Mouse (Mus musculus) stomach, postnatal 0 days (tissue): ENCODE measurements around the gene Dnajc4.

Experiments
- CTCF ChIP-seq: IDR thresholded peaks from 2 replicates; pipeline ENCODE4 v1.5.1; 2016; ENCODE audit warnings: antibody characterized with exemption, low read depth, mild to moderate bottlenecking, moderate library complexity
- EP300 ChIP-seq: optimal IDR thresholded peaks from 2 replicates; pipeline ENCODE3; 2016; ENCODE audit warnings: antibody characterized with exemption

GRCm38 (mm10) chr19:6972247-6972917 lies 20.0 kb downstream of the Dnajc4 start:
- TF ChIP-seq CTCF (no peak), EP300 (no peak)
